Mouse (Mus musculus) spleen, postnatal 10 days (tissue): ENCODE results near the gene Slc19a1.

Source experiments
- DNase-seq, 2 experiments: peaks; one replicate each; pipeline ENCODE4 v3.0.0; 2021 to 2022; ENCODE audit warnings: low spot score in 2 of 2

Slc19a1 gene

DNA sequence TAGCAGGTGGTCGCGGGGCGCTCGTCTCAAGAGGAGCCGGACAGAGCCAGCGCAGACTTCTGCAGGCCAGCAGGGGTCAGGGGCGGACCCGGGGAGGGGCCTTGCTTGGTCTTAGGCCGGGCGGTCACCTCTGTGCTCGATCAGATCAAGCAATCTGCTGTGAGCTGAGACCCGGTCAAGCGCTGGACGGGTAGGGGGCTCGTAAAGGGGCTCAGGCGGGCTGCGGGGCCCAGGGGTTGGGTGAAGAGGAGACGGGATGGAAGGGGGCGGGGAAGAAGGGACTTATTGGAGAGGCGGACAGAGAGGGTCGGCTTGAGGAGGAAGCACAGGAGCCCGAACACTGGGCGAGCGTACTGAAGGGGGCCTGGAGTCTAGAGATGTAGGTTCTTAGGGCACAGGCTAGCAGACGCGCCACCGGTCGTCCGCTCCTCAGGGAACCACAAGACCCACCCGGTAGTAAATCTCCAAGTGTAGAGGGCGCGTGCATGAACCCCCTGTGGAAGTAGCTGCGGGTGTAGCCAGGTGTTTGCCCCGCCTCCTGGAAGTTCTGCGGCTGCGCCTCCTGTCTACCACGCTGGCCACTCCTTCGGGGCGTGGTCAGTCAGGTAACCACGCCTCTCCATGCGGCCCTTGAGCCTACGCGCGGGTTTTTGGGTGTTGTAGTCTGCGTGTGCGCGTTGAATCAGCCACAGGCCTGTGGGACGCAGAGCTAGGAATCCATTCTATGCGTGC lies 716 bp downstream of the Slc19a1 start:
- peak; percentile 86 to 96 for DNase-seq

- DNase-seq, result peak; percentile 33 to 51
These were observed 1.4 kb downstream of the Slc19a1 start for GRCm38 (mm10) chr10:77033323-77034025.

DNA sequence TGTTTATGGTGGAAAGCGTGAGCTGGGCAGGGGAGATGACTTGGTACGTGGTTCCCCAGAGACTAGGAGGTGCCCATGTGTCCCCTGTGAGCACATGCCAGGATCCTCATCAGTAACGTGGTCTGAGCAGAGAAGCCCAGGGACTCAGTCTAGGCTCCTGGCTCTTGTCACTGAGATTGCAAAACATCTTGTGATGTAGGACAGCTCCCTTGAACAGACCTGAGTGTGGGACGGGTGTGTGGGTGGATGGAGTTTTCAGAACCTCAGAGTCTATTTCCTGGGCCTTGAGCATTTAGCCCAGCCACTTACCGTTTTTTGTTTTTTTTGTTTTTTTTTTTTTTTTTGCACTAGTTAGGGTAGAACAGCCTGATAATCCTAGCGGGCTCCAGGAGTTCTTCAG lies 3.4 kb downstream of the Slc19a1 start:
- no peak for DNase-seq

- no peak for DNase-seq
These were observed 6.6 kb downstream of the Slc19a1 start for GRCm38 (mm10) chr10:77038579-77039174.

DNA sequence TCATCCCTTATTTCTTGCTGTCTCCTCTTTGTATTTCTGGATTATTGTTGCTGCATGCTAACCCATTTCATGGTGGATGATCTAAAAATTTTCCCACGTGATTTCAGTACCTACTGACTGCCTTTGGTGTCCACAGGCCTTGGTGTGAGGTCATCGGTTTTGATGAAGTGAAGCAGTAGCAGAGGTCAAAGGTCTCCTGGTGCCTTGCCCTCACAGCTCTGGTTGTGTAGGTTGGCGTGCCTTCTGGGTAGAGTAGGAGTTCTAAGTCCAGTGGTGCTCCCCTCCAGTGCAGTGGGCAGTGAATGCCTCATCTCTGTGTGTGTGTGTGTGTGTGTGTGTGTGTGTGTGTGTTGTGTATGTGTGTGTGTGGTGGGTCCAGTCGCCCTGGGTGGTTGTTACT lies 16.2 kb downstream of the Slc19a1 start:
- no peak for DNase-seq

DNA sequence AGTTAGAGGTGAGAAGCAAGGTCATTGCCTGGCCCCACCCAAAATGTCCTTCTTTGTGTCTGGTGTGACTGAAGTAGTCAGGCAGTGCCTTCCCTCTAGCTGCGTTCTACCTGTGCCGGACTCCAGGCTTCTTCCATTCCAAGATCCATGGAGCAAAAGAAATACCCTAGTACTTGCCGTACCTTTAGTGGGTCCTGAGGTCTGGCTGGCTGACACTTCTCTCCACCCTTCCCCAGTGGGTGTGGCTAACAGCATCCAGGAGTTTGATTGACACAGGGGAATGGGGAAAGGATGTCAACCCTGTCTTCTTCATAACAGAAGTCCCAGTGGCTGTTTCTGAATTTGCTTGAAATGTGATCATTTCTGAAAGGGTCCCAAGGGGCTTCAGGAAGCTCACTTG lies 16.6 kb downstream of the Slc19a1 start:
- no peak for DNase-seq

GRCm38 (mm10) chr10:77056768-77057167 lies 24.7 kb downstream of the Slc19a1 start:
- peak in 1 of 2 experiments; percentile 29 for DNase-seq

DNA sequence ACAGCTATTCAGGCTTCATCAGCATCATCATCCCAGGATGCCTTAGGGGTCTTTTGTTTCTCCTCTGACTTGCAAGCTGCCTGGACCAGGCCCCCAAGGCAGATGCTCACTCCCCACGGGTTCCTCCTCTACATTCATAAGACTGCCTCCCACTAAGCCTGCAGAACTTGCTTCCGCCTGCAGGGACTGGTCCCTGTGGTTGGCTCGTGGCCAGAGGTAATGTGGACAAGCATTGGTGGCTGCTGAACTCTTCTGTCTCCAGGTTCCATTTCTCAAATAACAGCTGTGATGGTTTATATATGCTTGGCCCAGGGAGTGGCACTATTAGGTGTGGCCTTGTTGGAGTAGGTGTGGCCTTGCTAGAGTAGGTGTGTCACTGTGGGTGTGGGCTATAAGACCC lies 29.4 kb downstream of the Slc19a1 start:
- no peak for DNase-seq

DNA sequence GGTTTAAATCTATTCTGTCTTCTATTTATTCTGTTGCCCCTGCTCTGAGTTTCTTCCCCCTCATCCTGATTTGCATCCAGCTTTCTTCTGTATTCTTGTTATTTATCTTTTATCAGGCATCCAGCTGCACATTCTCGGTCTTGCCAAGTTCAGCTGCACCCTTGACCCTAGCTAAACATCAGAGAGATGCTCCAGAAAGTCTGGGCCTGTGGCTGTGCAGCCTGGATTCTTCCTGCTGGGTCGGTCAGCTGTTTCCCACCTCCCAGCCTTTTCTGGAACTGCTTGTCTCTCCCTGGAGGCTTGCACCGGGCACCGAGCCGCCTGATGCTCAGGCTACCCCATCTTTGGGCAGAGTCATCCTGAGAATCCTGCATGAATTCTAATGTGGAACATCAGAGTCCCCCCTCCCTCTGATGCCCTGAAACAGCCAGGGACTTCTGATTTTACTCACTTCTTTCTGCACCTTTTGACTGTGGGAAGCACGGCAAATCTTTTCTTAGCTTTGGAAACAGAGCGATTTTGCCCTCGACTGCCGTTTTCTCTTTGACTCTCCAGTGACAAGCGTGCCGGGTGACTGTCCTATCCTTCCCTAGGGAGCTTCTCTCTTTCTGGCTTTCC lies 30.5 kb downstream of the Slc19a1 start:
- DNase-seq, result no peak

GRCm38 (mm10) chr10:77064239-77064638 lies 32.2 kb downstream of the Slc19a1 start:
- no peak for DNase-seq

DNA sequence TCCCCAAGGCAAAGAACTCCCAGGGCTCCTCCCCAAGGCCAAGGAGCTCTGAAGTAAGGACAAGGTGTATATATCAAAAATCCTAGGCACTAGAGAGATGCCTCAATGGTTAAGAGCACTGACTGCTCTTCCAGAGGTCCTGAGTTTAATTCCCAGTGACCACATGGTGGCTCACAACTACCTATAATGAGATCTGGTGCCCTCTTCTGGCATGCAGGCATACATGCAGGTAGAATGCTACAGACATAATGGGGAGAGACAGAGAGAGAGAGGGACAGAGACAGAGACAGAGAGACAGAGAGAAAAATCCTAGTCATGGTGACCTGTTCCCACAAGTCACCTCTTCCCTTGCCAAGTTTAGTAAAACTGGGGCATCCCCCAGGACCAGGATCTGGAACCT lies 32.6 kb downstream of the Slc19a1 start:
- no peak for DNase-seq

DNA sequence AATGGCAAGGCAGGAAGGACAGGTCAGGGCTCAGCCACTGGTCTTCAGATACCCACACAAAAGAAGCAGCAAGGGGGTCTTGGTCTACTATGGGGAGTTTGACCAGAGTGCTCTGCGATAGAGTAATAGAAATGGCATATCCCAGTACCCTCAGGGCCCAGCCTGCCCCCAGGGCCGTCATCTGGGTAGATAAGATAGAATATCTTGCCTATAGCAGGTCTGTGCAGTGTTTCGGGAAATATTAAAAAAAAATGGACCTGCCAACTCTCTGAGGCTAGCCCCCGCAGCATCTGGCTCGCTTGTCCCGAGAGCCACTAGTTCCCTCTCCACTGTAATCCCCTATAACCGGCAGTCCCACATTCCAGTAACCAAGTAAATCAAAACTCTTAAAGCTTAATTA lies 36.4 kb downstream of the Slc19a1 start:
- DNase-seq, result no peak

- DNase-seq, result peak; percentile 51 to 78
These were observed 38.0 kb downstream of the Slc19a1 start for GRCm38 (mm10) chr10:77070072-77070471.

- DNase-seq, result no peak
These were observed 42.4 kb downstream of the Slc19a1 start for GRCm38 (mm10) chr10:77074276-77074974.

GRCm38 (mm10) chr10:77078456-77078855 lies 46.4 kb downstream of the Slc19a1 start:
- DNase-seq, result no peak

- DNase-seq, result no peak
These were observed 46.9 kb downstream of the Slc19a1 start for GRCm38 (mm10) chr10:77078961-77079360.

DNA sequence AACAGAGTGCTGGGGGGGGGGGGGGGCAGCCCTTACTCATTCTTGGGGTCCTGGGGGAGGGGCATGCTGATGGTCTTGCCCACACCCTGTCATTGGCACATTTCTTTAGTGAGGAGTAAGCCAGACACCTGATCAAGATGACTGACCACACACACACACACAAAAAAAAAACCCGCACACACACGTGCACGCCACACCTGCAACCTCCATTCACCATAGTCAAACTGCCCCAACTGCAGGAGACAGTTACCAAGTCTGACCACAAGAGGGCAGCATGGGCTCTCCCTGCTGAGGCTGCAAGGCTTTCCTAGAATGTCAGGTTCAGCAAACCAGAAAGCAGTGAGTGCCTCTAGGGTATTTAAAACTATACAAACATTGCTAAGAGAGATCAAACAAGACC lies 50.4 kb downstream of the Slc19a1 start:
- DNase-seq, result peak; percentile 55 to 73

DNA sequence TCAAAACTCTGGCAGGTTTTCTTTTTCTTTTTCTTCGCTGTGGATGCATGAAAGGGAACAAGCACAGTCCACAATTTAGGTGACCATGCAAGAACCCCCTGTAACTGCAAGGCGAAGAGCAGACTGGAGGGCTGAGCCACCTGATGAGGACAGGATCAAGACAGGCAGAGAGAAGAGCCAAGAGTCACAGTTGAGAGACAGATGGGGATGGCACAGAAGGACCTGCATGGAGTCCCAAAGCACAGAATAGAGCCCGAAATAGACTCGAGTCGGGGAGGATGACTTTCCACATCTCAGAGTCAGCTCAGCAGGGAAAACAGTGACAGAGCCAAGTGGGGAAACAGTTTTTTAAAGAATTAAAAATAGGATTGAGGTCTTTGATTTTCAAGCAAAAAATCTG lies 50.9 kb downstream of the Slc19a1 start:
- DNase-seq, result no peak

GRCm38 (mm10) chr10:77084568-77084967 lies 52.5 kb downstream of the Slc19a1 start:
- DNase-seq, result no peak

GRCm38 (mm10) chr10:77089336-77089735 lies 57.3 kb downstream of the Slc19a1 start:
- no peak for DNase-seq

DNA sequence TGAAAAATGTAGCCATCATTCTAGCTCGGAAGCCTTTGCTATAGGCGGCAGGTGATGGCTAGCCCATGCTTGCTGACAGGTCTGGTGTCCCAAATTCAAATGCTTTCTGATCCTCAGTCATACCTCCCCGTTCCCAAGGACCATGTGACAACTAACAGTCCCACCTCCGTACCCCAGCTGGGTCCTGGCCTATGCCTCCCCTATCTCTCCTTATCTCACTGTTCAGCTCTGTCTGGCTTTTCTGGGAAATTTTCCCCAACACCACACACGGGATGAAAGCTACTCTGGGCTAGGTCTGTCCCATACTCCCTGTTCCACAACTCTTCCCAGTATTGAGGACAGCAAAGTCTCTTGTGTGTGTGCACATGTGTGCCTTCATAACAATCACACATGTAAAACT lies 58.0 kb downstream of the Slc19a1 start:
- DNase-seq, result no peak

DNA sequence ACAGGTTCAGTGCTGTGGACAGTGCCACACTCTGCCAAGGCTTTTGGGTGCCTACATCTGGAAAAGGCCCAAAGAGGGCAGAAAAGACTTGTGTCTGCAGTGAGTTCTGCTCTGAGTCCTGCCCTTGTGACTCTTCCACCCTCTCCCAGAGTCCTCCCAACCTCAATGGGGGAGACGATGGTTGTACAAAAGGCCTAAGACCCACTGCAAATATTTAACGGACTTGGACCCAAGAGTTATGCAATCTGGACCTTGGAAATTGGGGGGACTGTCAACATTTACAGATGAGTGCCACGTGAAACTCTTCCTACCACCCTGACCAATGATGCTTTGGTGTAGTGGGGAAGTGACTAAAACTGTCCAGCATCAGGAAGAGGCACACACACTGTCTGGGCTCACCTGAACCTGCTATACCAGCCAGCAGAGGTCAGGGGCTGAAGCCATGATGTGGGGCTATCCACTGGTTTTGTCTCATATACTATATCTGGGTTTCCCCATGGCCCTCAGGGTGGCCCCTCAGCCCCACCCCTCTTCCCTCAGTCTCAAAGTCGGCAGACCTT lies 59.6 kb downstream of the Slc19a1 start:
- no peak for DNase-seq
